Mouse (Mus musculus): ENCODE results near the gene Dennd6b. TPM values are rescaled to one million over a fixed set of nuclear protein-coding genes. Genes with fewer than 3 reads are reported as not detected.
A peak's percentile ranks its signal among the peaks of the same experiment; 100 is the strongest.

Dennd6b gene
- polyA plus RNA-seq, 1 experiment: 9.1 TPM

DNA sequence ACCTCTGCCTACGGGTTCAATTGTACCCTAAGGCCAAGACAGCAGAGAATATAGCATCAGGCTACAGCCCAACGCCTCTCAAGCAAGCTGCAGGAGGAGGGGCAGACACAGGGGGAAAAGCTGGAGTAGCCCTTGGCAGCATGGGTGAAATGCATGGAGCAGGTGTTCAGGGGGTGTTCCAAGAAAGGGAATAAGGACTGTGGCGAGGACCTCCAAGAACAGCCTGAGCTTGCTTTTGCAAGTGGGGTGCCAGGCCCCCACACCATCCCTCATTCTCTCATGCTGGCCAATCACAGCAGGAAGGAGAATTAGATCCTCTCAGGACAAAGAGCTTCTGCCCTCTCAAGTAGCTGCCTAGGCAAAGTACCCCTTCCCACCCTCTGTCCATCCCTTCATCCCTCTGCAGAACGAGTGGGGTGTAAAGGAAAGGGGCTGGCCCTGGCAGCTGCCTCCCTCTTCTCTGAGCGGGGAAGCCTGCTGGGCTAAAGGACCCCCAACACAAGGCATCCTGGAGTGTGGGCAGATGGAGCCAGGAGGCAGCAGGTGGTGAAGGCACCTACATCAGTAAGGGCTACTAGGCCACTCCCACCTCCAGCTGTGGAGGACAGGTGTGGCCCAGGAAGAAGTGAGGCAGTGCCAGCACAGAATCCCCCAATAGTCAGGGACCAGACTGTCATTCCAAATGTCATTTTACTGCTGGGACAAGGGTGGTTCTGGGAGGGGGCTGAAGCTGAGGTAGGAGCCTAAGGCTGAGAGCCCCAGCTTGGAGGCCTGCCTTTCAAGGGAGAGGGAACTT, 12.0 kb downstream of the Dennd6b start:
- no peak overlapping the region for H3K9ac ChIP-seq (ENCODE audit: low read depth, poor library complexity, severe bottlenecking)
- H3K4me1 ChIP-seq (ENCODE audit: control insufficient read depth, insufficient read depth, low read length): no peaks in the 10 kb centered on the region
- H3K9me3 ChIP-seq (replicated peaks; ENCODE audit: control insufficient read depth, insufficient read depth, low read length, poor library complexity, severe bottlenecking): no peaks in the 10 kb centered on the region
- H3K27me3 ChIP-seq (ENCODE audit: control insufficient read depth, insufficient read depth, low read length, poor library complexity, severe bottlenecking): no peaks in the 10 kb centered on the region
- no peak overlapping the region for H3K27ac ChIP-seq (ENCODE audit: insufficient read depth, low read length)
- no peak for TF ChIP-seq CTCF (IDR thresholded peaks at IDR 0.05; ENCODE audit: low read depth, low read length)
- no peak for TF ChIP-seq POLR2A (IDR thresholded peaks at IDR 0.05; ENCODE audit: insufficient read depth, low read length)
- TF ChIP-seq EP300 (IDR thresholded peaks at IDR 0.05; ENCODE audit: insufficient read depth, low read depth, low read length): no peak
- no peaks in the 10 kb centered on the region for H3K36me3 ChIP-seq (ENCODE audit: control insufficient read depth, insufficient read depth, low read length, poor library complexity, severe bottlenecking)
- H3K4me3 ChIP-seq (ENCODE audit: low read depth, low read length): no peak overlapping the region

DNA sequence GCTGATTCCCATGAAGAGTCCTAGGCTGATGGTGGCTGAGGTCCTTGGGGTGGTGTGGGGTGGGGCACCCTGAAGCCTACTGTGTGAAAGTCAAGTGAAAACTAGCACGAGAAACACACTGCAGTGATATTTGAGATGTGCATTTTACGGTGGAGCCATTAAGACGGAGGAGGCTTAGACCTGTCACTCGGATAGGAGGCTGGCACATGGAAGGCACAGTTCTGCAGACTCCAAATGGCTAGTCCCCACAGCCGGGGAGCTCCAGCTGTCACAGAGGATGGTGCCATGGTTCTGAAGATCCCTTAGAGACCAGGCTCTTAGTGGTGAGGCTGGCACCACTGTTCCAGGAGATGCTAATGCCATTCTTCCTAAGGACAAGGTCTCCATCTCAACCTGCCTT, 13.5 kb downstream of the Dennd6b start:
- H3K27ac ChIP-seq (ENCODE audit: insufficient read depth, low read length): 0 out of 2 replicates have a peak overlapping the region, but pooled peaks have one; percentile 24
- H3K9me3 ChIP-seq (replicated peaks; ENCODE audit: control insufficient read depth, insufficient read depth, low read length, poor library complexity, severe bottlenecking): no peaks in the 10 kb centered on the region
- peaks cover 2% of the 10 kb centered on the region for H3K4me1 ChIP-seq (ENCODE audit: control insufficient read depth, insufficient read depth, low read length)
- no peaks in the 10 kb centered on the region for H3K27me3 ChIP-seq (ENCODE audit: control insufficient read depth, insufficient read depth, low read length, poor library complexity, severe bottlenecking)
- no peak overlapping the region for H3K9ac ChIP-seq (ENCODE audit: low read depth, poor library complexity, severe bottlenecking)
- no peak overlapping the region for H3K4me3 ChIP-seq (ENCODE audit: low read depth, low read length)
- TF ChIP-seq EP300 (IDR thresholded peaks at IDR 0.05; ENCODE audit: insufficient read depth, low read depth, low read length): no peak
- H3K36me3 ChIP-seq (ENCODE audit: control insufficient read depth, insufficient read depth, low read length, poor library complexity, severe bottlenecking): no peaks in the 10 kb centered on the region

DNA sequence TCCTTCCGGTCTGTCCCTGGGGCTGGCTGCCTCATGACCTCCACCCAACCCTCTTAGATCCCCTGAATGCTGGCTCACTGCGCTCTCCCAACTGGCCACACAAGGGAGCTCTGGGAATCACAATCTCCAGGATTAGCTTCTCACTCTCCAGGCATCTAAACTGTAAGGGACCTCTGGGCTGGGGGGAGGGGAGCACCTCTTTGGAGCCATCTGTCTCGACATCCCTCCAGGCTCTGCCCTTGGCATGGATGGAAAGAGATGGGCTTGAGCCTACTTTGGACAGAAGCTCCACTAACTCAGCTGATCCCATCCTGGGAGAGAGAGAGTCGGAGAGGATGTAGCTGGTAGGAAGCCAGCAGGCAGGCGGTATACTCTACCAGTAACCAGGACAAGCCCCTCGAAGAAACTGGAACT, 14.0 kb downstream of the Dennd6b start:
- Histone ChIP-seq H3K36me3 (ENCODE audit: control insufficient read depth, insufficient read depth, low read length, poor library complexity, severe bottlenecking) (no peaks in the 10 kb centered on the region), H3K27me3 (ENCODE audit: control insufficient read depth, insufficient read depth, low read length, poor library complexity, severe bottlenecking) (no peaks in the 10 kb centered on the region), H3K27ac (ENCODE audit: insufficient read depth, low read length) (peak overlapping the region; percentile 24; the same call in 1 of the 2 replicates), H3K9me3 (replicated peaks; ENCODE audit: control insufficient read depth, insufficient read depth, low read length, poor library complexity, severe bottlenecking) (no peaks in the 10 kb centered on the region), H3K9ac (ENCODE audit: low read depth, poor library complexity, severe bottlenecking) (no peak overlapping the region), H3K4me3 (ENCODE audit: low read depth, low read length) (no peak overlapping the region), H3K4me1 (ENCODE audit: control insufficient read depth, insufficient read depth, low read length) (peaks cover 2% of the 10 kb centered on the region)
- TF ChIP-seq POLR2A (IDR thresholded peaks at IDR 0.05; ENCODE audit: insufficient read depth, low read length) (no peak), CTCF (IDR thresholded peaks at IDR 0.05; ENCODE audit: low read depth, low read length) (peak; percentile 2), EP300 (IDR thresholded peaks at IDR 0.05; ENCODE audit: insufficient read depth, low read depth, low read length) (peak; percentile 83)

DNA sequence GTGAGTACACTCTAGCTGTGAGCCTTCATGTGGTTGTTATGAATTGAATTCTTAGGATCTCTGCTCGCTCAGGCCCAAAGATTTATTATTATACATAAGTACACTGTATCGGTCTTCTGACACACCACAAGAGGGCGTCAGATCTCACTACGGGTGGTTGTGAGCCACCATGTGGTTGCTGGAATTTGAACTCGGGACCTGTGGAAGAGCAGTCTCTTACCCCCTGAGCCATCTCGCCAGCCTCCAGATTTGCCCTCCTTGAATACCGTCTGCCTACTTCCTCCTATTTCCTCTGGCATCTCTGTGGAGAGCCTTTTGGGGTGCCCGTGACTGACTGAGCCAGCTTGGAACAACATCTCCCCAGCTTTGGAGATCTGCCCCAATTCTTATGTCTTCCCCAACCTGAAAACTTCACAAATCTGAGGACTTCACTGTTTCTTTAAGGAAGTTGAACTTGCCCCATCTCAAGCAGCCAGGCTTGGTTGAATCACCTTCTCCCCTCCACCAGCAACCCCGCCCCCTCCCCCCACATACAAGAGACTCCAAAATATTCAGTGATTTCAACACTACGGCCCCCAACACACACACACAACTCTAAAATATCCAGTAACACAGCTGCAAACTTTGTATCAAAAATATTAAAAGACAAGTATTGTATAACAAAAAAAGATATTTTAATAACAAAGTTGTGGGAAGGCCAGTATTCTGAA, 14.6 kb downstream of the Dennd6b start:
- Histone ChIP-seq H3K9me3 (replicated peaks; ENCODE audit: control insufficient read depth, insufficient read depth, low read length, poor library complexity, severe bottlenecking) (no peaks in the 10 kb centered on the region), H3K4me3 (ENCODE audit: low read depth, low read length) (peak overlapping the region; percentile 7; the same call in 1 of the 2 replicates), H3K4me1 (ENCODE audit: control insufficient read depth, insufficient read depth, low read length) (peaks cover 5% of the 10 kb centered on the region), H3K36me3 (ENCODE audit: control insufficient read depth, insufficient read depth, low read length, poor library complexity, severe bottlenecking) (no peaks in the 10 kb centered on the region), H3K9ac (ENCODE audit: low read depth, poor library complexity, severe bottlenecking) (peak overlapping the region; percentile 81; the same call in 1 of the 2 replicates), H3K27me3 (ENCODE audit: control insufficient read depth, insufficient read depth, low read length, poor library complexity, severe bottlenecking) (no peaks in the 10 kb centered on the region), H3K27ac (ENCODE audit: insufficient read depth, low read length) (no peak overlapping the region; the same call in 1 of the 2 replicates)
- TF ChIP-seq CTCF (IDR thresholded peaks at IDR 0.05; ENCODE audit: low read depth, low read length) (peak; percentile 33), EP300 (IDR thresholded peaks at IDR 0.05; ENCODE audit: insufficient read depth, low read depth, low read length) (no peak), POLR2A (IDR thresholded peaks at IDR 0.05; ENCODE audit: insufficient read depth, low read length) (no peak)

DNA sequence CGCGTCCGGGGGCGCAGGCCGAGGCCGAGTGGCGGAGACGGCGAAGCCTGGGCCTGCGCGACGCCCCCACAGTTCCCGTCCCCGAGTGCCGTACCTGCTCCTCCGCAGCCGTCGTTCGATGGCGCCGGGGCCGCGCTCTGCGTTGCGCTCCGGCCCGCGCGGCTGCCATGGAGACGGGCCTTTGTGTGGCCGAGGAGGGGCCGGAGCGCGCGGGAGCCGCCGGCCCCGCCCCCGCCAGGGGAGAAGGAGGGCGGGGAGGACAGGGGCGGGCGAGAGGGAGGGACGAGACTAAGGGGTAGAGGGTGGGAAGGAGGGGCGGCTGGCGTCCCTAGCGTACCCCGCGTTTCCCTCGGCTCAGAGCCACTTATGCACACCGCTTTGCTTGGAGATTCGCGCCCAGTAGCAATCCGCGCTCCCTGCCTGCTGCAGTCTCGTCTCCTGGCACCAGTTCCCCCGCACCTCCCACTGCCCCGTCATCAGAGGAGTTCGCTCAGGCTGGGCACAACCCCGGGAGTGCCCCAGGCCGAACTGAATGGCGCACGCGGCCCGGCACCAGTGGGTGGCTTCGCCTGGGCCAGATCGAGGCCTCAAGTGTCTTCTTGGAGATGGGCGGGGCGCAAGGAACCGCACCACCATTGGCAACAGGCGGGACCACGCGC, 15.6 kb downstream of the Dennd6b start, which contains the start of gene Plxnb2:
Plxnb2 (minus strand) TSS at position 218 of the 659 bp plus-strand sequence.
- H3K9ac ChIP-seq (ENCODE audit: low read depth, poor library complexity, severe bottlenecking): peak within 1 kb of the TSS; percentile 81
- no peaks in the 10 kb centered on the region for H3K27me3 ChIP-seq (ENCODE audit: control insufficient read depth, insufficient read depth, low read length, poor library complexity, severe bottlenecking)
- peaks cover 10% of the 10 kb centered on the region for H3K4me1 ChIP-seq (ENCODE audit: control insufficient read depth, insufficient read depth, low read length)
- peak; percentile 92 for TF ChIP-seq POLR2A (IDR thresholded peaks at IDR 0.05; ENCODE audit: insufficient read depth, low read length)
- TF ChIP-seq EP300 (IDR thresholded peaks at IDR 0.05; ENCODE audit: insufficient read depth, low read depth, low read length): peak; percentile 52; the same call in 1 of the 2 replicates
- TF ChIP-seq CTCF (IDR thresholded peaks at IDR 0.05; ENCODE audit: low read depth, low read length): no peak
- H3K36me3 ChIP-seq (ENCODE audit: control insufficient read depth, insufficient read depth, low read length, poor library complexity, severe bottlenecking): no peaks in the 10 kb centered on the region
- no peaks in the 10 kb centered on the region for H3K9me3 ChIP-seq (replicated peaks; ENCODE audit: control insufficient read depth, insufficient read depth, low read length, poor library complexity, severe bottlenecking)
- H3K4me3 ChIP-seq (ENCODE audit: low read depth, low read length): peak within 1 kb of the TSS; percentile 96
- peak within 1 kb of the TSS; percentile 68 for H3K27ac ChIP-seq (ENCODE audit: insufficient read depth, low read length)
